Mouse (Mus musculus) kidney, postnatal 0 days (tissue): ENCODE data around the gene Phf21a. TPM values are rescaled to one million over a fixed set of nuclear protein-coding genes. Genes with fewer than 3 reads are reported as not detected.

ENCODE experiments used
- ATAC-seq: fragments of 200-750 bp; cut with Nextera tagmentation; replicated peaks from 2 replicates; pipeline ENCODE4 v1.8.0; 2017; ENCODE audit warnings: low read depth, moderate number of reproducible peaks, moderate TSS enrichment, moderate library complexity; ENCODE audit not compliant: low FRiP score
- DNase-seq: peaks from one replicate; pipeline ENCODE4 v3.0.0-alpha.2; 2016; ENCODE audit warnings: low spot score
- H3K27ac ChIP-seq: fragments of 300-500 bp; sonication (generic); 2 replicates; pipeline ENCODE4 v1.5.1; 2014; ENCODE audit warnings: mild to moderate bottlenecking
- H3K27me3 ChIP-seq: fragments of 300-500 bp; sonication (generic); 2 replicates; pipeline ENCODE4 v1.6.1; 2014; ENCODE audit warnings: low read length, mixed read lengths; ENCODE audit not compliant: insufficient read depth
- H3K36me3 ChIP-seq: fragments of 300-500 bp; sonication (generic); 2 replicates; pipeline ENCODE4 v1.6.1; 2014; ENCODE audit warnings: low read length, mixed read lengths; ENCODE audit not compliant: insufficient read depth
- H3K4me1 ChIP-seq: fragments of 300-500 bp; sonication (generic); replicated peaks from 2 replicates; pipeline ENCODE4 v1.6.1; 2014; ENCODE audit warnings: antibody characterized with exemption, low read length, mixed read lengths; ENCODE audit not compliant: insufficient read depth
- H3K4me2 ChIP-seq: fragments of 300-500 bp; sonication (generic); 2 replicates; pipeline ENCODE4 v1.6.1; 2014; ENCODE audit warnings: mild to moderate bottlenecking, low read length, moderate library complexity, mixed read lengths
- H3K4me3 ChIP-seq: fragments of 300-500 bp; sonication (generic); replicated peaks from 2 replicates; pipeline ENCODE4 v1.5.1; 2014; ENCODE audit warnings: low read depth, low read length
- H3K9ac ChIP-seq: fragments of 300-500 bp; sonication (generic); 2 replicates; pipeline ENCODE4 v1.6.1; 2014; ENCODE audit warnings: low read depth, low read length
- H3K9me3 ChIP-seq: fragments of 300-500 bp; sonication (generic); replicated peaks from 2 replicates; pipeline ENCODE4 v1.6.1; 2016; ENCODE audit warnings: low read length, inconsistent platforms, mixed read lengths
- CTCF ChIP-seq: IDR thresholded peaks from 2 replicates; pipeline ENCODE4 v1.5.1; 2016; ENCODE audit warnings: antibody characterized with exemption, low read depth, mild to moderate bottlenecking, moderate library complexity
- WGBS: fragments of 180-500 bp; shearing (Covaris S2); extraction: QIAGEN DNeasy Blood & Tissue Kit; methylation state at CpG from one replicate; pipeline ENCODE4 v1.1.7; 2014; 5-methylcytosine and 5-hydroxymethylcytosine counted together
- polyA plus RNA-seq: library from polyadenylated mRNA; unstranded; fragments of >200 nt; fragmentation: Nextera tagmentation; extraction: Ambion mirVana; gene quantifications from 2 replicates; pipeline ENCODE4 v1.2.1, GENCODE M21; 2015

Gene Phf21a
- polyA plus RNA-seq, 1 experiment from 2014 or later, result 18.6 TPM

DNA sequence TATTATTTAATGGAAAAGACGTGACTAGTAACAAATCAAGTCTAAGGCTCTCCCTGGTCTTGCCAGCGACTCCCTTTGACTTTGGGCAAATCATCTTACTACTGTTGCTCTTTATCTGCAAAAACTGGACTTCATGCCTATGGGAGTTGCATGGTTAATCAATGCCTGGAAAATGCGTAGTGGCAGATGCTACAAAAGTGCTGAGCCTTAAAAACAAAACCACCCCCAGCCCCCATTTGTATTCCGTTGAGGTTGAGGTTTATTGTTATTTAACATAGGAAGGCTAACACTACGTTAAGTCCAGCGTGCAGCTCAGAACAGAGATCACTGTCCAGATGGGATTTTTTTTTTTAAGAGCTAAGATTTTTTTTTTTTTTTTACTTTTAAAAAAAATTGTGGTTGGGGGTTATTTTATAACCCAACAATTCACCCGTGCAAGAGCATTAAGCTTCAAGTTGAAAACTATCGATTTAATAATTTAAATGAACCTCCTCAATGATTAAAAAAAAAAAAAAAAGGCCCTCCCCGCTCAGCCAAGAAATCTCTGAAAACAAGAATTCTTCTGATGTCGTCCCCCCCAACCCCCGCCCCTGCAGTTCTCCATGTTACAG, 89.3 kb downstream of the Phf21a start:
- H3K4me1 ChIP-seq, result peaks cover 11% of the 10 kb centered on the region
- H3K4me3 ChIP-seq, result peak overlapping the region; percentile 78
- H3K4me2 ChIP-seq, result peak overlapping the region; percentile 92
- no peak for TF ChIP-seq CTCF
- 2% methylated on average over 11 of the region's 11 CpGs for WGBS
- peak overlapping the region; percentile 89 for H3K9ac ChIP-seq
- H3K9me3 ChIP-seq, result no peaks in the 10 kb centered on the region
- no peaks in the 10 kb centered on the region for H3K27me3 ChIP-seq
- ATAC-seq, result no peak
- H3K36me3 ChIP-seq, result no peaks in the 10 kb centered on the region
- DNase-seq, result peak; percentile 30
- peak overlapping the region; percentile 98 for H3K27ac ChIP-seq

DNA sequence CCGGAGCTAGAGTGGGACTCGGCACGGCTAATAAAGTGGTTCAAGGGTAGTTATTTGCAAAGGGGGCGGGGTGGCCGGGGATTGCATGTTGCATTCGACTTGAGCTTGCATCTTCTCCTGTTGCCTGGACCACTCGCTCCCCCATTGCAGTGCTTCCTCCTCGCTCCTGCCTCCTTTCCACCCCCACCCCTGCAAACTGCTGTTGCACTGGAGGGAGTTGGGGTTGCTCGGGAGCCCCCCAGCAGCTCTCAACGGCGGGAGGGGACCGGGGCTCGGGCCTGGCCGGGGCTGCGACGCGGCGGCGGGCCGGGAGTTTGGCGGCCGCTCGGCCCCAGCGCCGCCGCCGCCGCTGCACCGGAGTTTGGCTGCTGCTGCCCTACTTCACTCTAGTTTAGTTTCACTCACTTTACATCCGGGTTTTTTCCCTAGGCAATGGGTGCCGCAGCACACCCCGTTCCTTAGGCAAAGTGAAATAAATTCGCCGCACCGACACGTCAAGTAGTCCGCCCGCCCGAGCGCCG, 90.1 kb downstream of the Phf21a start:
- under 1% methylated on average over 39 of the region's 41 CpGs for WGBS
- no peaks in the 10 kb centered on the region for H3K27me3 ChIP-seq
- peak; percentile 76 for ATAC-seq
- H3K4me3 ChIP-seq, result peak overlapping the region; percentile 78
- H3K4me1 ChIP-seq, result peaks cover 15% of the 10 kb centered on the region
- H3K9ac ChIP-seq, result peak overlapping the region; percentile 89
- H3K27ac ChIP-seq, result peak overlapping the region; percentile 98
- peak overlapping the region; percentile 92 for H3K4me2 ChIP-seq
- DNase-seq, result peak; percentile 97
- no peaks in the 10 kb centered on the region for H3K36me3 ChIP-seq
- H3K9me3 ChIP-seq, result no peaks in the 10 kb centered on the region
- no peak for TF ChIP-seq CTCF

DNA sequence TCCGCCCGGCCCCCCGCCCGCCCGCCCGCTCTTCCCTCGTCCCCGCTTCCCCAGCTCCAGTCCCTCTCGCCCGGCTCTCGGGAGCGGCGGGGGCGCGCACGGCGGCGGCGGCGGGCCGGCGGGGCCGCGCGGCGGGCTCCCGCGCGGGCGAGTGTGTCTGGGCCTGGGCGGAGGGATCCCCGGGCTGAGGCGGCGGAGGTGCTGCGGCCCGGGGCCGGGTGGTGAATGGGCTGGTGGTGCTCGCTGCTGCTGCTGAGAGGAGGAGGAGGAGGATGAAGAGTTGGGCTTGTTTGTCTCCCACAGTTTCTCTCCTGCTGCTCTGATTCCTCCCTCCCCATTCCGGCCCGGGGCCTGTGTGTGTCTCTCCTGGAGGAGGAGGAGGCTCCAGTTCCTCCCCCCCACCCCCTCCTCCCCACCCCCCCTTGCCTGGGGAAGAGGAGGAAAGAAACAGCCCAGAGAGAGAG, 90.7 kb downstream of the Phf21a start:
- H3K4me3 ChIP-seq, result peak overlapping the region; percentile 78
- peaks cover 15% of the 10 kb centered on the region for H3K4me1 ChIP-seq
- 0% methylated on average over 19 of the region's 40 CpGs for WGBS
- peak overlapping the region; percentile 98 for H3K27ac ChIP-seq
- H3K4me2 ChIP-seq, result peak overlapping the region; percentile 92
- DNase-seq (peak; percentile 93), ATAC-seq (peak; percentile 84)
- H3K36me3 ChIP-seq, result no peaks in the 10 kb centered on the region
- H3K9me3 ChIP-seq, result no peaks in the 10 kb centered on the region
- no peak for TF ChIP-seq CTCF
- H3K9ac ChIP-seq, result peak overlapping the region; percentile 89
- no peaks in the 10 kb centered on the region for H3K27me3 ChIP-seq

DNA sequence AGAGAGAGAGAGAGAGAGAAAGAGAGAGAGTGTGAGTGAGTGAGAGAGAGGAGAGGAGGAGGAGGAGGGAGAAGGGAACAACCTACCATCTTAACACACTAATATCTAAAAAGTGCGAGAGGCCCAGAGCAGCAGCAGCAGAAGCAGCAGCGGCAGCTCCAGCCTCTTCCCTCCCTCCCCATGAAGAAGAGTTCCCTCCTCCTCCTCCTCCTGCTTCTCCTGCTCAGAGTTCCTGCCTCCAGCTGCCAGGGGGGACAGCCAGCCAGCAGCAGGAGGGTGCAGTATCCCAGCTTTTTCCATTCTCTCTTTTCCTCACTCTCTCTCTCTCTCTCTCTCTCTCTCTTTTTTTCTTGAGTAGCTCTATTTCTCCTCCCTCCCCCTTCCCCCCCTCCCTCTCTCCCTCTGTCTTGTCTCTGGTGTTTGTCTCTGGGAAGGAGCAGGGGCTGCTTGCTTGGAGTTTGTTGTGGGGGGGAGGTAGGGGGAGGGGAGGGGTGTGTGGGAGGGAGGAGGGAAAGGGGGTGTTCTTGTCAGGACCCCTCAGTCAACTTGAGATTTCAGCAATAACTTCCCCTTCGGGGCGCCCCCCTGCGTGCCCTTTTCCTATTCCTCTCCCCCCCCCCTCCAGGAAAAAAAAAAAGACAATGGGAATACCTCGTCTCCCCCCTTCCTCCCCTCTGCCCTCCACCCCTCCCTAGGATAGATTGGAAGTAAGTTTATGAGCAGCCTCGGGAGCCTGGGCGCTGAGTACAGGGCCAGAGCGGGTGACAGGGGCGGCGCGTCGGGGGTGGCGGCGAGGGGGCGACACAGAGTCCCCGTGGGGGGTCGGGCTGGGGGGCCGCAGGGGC, 91.4 kb downstream of the Phf21a start:
- WGBS, result under 1% methylated on average over 17 of the region's 19 CpGs
- H3K27ac ChIP-seq, result peak overlapping the region; percentile 98

DNA sequence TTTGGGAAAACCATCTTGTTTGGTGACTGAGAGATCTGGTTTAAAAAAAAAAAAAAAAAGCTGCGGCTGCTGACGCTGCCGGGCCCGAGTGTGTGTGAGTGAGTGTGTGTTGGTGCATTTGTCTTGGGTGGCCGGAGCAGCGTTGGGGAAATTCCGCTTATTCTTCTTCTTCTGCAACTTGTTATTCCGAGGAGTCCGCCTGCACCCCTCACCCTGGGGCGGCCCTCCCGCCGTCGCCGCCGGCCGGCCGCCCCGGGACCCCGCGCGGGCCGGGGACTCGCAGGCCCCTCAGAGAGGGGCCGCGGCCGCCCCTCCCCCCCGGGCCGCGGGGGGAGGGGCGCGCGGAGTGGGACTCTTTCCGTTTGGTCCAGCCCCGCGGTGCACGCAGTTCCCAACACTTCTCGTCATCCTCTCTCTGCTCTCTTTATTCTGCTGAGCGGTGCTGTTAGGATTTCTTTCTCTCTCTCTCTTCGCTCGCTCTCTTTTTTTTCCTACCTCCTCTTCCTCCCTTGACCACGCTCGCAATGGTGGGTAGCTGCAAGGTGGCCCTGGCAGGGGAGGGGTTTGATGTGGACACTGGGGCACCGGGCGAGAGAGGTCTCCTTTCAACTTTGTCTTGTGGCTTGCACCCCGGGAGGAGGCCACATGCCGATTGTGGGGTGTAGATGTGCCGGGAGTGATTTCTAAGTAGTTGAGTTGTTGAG, 92.3 kb downstream of the Phf21a start:
- peak; percentile 52 for ATAC-seq
- Histone ChIP-seq H3K4me2 (peak overlapping the region; percentile 92), H3K9me3 (no peaks in the 10 kb centered on the region), H3K27me3 (no peaks in the 10 kb centered on the region), H3K36me3 (no peaks in the 10 kb centered on the region), H3K4me3 (peak overlapping the region; percentile 78), H3K9ac (peak overlapping the region; percentile 89), H3K27ac (peak overlapping the region; percentile 98), H3K4me1 (peaks cover 15% of the 10 kb centered on the region)
- TF ChIP-seq CTCF, result no peak
- DNase-seq, result peak; percentile 78
- under 1% methylated on average over 45 of the region's 47 CpGs for WGBS

More for the DNA sequence above, 91.4 kb downstream of the Phf21a start:
- DNase-seq (peak; percentile 78), ATAC-seq (peak; percentile 24)
- peak overlapping the region; percentile 78 for H3K4me3 ChIP-seq
- H3K36me3 ChIP-seq, result no peaks in the 10 kb centered on the region
- no peaks in the 10 kb centered on the region for H3K27me3 ChIP-seq
- no peak for TF ChIP-seq CTCF
- H3K4me2 ChIP-seq, result peak overlapping the region; percentile 92
- H3K4me1 ChIP-seq, result peaks cover 15% of the 10 kb centered on the region
- peak overlapping the region; percentile 89 for H3K9ac ChIP-seq
- H3K9me3 ChIP-seq, result no peaks in the 10 kb centered on the region
